Mouse (Mus musculus) frontal cortex, postnatal 36 days (tissue): ENCODE data around the gene Prex1.

Experiments used
- DNase-seq, 2 experiments: peaks; one replicate each; pipeline ENCODE4 v3.0.0; 2022; ENCODE audit warnings: low spot score in 2 of 2

The Prex1 gene

DNA sequence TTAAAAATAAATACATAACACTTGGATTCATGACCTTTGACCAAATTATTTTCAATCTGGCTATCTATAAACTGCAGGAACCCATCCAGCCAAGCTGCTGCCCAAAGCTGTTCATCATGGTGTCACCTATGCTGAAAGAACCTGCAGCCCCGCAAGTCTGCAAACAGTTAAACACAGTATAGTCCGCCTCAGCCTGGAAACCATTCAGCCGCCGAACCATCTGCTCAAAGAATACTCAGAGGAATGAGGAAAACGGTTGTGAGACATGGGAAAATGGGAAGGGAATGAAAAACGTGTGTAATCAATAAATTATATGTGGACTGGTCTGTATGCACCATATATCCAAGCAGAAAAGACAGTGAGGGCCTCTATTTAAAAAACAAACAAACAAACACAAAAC, 13.3 kb upstream of the Prex1 start:
- no peak for DNase-seq

DNA sequence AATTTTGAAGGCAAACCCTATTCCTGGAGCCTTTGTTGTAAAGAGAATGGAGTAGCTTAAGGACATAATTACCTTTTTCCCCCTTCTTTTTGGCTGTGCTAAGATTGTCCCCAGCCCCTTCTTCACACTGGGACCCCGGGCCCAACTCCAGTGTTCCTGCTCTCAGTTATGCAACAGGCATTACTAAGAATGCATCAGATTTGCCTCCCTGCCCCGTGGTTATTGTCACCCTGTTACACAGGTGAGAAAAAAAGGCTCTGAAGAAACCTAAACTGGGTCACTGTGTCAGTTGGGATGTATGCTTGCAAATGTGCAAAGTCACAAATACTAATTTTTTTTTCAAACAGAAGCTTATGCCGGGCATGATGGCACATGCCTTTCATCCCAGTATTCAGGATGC, 6.8 kb upstream of the Prex1 start:
- no peak for DNase-seq

DNA sequence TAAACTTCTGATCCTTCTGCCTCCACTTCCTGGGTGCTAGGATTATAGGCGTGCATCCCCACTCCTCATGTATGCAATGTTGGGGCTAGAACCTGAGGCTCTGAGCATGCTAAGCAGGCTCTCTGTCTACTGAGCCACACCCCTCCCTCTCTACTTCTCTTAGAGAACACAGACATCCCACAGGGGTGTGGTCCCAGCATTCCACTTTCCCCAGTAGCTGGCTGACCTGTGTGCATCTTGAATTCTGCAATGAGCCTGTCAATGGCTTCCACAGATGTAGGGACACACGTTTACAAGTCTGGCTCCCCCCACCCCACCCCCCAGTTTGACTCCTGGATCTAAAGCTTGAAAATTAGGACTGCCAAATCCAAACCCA, 6.3 kb upstream of the Prex1 start:
- no peak for DNase-seq

DNA sequence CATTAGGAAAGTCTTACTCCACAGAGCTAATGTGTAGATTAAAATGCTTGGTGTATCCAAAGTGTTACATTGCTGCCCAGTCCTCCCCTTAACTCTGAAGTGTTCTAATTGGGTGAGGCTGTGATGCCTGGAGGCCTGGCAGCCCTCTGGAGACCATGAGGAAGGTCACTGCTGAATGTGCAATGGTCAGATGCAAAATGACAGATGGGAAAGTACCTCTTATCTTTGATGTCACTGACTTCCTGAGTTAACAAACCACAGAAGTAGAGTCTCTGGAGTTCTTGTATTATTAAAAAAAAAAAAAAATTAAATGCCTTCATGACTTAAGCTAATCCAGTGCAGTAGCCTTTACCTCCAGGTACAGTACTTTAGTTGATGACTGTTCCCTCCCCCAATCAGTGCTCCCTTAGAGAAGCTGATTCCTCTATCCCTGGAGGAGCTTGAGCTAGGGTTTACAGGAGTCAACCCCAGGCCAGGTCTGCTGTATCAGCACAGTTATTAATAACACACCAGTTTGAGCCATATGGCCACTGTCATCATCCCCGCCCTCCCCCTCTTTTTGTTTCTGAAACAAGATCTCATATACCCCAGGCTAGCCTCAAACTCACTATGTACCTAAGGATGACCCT, 5.8 kb upstream of the Prex1 start:
- no peak for DNase-seq

DNA sequence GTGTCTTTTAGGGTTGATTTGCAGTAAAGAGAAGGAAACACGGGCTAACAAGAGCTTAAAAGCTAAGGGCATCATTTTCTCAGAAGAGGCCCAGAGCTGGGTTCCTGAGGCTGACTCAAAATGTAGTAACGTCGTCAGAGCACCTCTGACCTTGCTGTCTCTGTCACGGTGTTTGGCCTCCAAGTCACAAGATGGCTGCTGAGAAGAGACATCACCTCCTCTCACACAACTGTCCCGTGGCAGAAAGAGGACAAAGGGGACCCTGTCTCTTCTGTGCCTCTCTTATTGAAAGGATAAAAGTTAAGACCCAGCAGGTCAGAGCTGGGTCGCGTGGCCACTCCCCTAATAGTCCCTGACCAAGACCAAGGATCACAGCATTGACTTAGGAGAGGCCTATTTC, 2.4 kb upstream of the Prex1 start:
- no peak for DNase-seq

DNA sequence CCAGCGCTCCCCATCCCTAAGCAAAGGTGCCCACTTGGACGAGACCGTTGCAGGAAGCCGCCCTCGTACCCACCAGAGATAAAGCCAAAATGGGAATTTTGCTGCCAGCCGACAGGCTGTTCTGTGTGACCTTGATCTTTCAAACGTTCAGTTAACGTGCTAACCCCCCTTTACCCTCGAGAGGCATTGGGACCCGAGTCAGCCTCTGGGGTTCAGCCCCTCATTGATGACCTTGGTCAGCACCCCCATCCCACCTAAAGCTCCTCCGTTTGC, 731 bp upstream of the Prex1 start:
- no peak for DNase-seq

DNA sequence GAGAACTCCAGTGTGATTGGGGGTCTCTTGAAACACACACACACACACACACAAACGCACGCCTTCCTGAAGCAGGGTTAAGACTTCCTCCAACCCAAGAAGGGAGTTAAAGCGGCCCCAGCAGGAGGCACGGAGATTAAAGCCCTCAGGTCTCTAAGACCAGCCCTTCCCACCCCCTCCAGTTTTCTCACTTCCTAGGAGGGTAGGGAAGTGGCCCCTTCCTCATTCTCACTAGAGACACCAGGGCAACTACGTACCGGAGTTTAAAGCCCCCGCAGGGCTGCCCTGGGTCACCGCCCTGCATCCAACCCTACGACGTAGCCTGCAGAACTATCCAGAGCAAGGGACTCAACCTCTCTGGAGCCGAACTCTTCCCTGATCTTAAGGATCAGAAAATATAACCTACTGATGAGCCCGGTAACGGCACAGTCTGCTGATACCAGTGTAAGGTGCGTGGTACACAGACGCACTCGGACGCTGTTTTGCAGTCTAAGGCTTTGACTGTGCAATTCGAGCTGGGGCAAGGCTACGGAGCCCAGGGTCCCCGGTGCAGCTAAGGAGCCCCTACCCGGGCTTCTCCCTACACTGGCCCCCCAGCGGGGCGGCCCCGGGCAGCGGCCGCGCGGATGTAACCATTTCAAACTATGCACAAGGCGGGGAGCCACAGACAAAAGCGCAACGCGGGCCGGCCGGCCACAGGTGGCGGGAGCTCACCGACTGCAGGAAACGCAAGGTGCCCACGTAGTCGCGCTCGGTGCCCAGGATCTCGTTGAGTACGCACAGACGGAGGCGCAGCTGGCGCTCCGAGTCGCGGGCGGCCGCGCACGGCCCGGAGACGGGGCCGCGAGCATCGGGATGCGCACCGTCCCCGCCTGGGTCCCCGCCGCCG, 587 bp downstream of the Prex1 start:
- DNase-seq = peak in 1 of 2 experiments; percentile 67

DNA sequence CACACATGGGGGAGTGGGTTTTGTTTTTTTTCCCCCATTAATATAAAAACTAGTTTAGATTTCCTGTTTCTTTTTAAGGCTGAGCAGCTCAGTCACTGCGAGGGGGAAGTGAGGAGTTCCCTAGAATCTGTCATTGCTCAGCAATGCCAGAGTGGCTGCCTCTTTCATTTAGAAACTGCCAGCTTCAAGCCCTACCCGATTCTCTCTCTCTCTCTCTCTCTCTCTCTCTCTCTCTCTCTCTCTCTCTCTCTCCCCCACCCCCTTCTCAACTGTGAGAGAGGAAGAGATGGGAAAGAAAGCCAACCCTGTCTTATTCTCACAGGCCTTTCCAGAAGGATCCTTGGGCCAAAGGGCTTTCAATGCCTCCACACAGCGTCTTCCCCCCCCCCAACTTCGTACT, 1.3 kb downstream of the Prex1 start:
- no peak for DNase-seq

DNA sequence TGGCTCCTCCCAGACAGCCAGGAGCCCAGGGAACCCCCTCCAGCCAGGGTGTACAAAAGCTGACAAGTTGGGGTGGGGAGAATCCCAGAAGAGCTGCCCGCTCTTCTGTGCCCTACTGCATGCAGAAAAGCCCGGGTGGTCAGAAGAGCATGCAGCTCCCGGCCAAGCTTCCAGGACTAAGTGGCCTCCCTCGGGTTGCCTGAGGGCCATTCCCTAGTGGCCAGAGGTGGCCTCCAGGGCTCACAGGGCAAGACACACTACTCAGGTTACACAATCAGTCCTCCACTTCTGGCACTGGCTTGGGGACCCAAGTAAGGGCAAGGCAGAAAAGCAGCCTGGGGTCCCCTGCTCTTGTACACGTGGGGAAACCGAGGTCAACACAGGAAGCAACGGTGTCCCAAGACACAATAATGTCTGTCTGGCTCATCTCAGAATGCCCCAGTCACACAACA, 1.9 kb downstream of the Prex1 start:
- DNase-seq = no peak

DNA sequence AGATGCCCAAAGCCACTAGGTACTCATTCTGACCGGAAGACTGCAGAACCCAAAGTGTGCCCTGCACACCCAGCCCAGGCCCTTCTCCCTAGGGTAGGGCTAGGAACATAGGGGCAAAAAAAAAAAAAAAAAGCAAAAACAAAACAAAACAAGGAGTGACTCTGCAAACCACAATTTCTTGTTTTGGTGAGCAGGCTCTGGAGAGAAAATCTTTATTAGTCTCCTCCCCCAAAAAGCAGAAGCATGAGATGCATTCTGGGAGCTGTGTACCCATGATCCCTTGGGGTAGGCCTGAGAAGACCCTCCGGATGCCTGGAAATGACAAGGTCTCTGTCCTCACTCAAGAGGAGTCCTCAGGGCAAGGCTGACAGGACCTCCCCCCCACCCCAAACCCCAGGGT, 3.7 kb downstream of the Prex1 start:
- no peak for DNase-seq

DNA sequence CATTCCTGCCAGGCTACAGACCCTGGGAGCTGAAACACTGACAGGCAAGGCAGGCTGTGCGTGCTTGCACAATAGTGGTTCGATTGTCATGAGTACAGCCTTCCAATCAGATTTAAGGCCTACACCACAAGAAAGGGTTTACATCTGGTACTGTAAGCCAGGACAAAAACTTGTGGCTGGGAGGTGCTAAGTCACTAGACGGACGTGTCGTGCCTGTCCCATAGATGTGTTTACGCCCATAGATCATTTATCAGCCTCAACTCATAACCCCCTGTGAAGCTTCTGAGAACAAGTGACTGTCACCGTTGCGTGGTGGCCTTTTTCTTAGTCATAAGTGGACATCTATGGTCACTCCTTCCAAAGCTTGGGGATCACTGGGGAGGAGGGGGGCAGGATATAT, 5.3 kb downstream of the Prex1 start:
- DNase-seq = no peak

DNA sequence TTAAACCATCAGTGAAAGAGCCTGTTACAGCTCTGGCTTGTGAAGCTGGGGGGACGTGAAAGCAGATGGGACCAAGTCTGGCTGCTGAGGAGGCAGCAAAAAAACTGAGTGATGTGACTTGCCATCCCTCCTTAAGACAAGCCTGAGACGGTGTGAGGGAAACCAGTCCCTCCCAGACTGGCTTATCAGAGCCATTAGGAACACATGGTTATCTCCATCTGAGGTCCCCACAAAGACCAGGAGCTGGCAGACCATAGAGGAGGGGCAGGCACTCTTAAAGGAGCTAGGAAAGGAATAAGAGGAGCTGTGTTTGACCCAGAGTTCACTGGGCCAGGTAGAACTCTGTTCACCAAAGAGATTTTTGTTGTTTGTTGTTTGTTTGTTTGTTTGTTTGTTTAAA, 7.1 kb downstream of the Prex1 start:
- no peak for DNase-seq

DNA sequence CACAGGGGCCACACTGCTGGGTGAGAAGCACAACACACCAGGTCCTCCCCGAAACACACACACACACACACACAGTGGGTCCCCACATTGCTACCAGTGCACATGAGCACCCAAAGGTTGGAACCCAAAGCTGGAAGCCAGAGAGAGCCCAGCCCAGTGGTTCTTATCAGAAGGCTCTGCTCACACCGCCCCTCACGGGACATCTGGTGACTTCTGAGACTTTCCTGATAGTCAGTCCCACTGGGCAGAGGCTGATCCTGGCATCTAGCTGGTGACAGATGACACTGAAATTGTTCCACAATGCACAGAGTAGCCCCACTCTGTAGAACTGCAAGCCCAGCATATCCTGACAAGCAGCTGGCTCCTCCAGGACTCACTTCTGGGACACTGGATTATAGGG, 10.1 kb downstream of the Prex1 start:
- no peak for DNase-seq

DNA sequence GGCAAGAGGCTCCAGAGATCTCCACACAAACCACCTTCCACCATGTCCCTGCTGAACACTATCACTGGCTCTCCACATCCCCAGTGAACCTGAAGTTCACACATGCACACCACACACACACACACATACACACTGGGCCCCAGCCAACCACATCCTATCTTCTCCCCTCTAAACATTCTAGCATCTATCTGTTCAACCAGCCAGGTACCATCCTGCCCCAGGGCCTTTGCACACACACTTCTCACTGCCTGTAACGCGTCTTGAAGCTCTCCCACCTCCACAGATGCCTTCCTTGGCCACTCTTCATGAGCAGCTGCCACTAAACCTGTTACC, 11.6 kb downstream of the Prex1 start:
- no peak for DNase-seq

DNA sequence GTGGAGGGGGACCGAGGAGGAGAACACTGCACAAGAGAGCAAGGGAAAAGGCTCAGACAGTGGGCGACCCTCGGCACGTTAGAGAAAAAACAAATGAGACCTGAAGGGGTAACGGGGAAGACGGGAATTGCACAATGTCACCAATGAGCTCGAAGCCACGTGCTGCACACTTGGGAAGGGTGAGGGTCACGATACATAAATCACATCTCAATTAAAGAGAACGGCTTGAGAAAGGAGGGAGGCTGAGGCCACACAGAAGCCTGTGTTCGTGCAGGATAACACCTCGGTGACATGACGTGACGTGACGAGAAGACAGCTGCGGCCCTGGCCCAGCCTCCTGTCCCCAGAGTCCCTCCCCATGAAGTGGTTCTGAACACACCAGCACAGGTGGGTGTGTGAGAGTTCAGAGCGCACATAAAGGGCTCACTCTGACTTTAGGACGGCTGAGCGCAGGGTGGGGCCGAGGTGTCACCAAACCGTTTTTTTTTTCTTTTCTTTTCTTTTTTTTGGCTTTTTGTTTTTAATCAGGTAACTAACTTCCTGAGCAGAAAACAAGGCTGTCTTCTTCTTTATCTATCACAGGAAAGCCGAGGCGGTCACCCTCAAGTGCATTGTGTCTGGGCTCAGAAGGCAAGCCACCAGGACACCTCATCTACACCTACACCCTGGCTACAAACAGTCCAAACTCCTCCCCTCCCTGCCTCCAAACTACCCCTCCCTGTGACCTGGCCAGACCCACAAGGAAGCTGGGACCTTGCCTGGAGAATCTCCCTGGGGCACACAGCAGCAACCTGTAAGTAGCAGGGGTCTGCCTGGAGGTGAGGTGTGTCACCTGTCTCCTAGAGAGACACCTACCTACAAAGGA, 12.2 kb downstream of the Prex1 start:
- no peak for DNase-seq

DNA sequence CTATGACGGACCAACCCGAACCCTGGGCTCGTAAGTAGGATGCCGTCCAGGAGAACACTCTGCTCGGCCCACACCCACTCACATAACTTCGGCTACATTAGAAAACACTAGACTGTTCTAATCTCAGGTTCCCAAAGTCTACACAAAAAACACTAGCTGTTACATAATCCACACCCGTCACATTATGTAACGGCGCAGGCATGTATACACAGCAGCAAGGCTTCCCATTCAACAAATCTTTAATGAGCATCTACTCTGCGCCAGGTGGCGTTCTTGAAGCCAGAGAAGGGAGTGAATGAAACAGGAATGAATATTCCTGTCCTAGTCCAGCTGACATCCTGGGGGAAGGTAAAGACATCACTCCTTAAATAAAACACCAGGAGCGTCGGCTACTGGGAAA, 12.9 kb downstream of the Prex1 start:
- DNase-seq = peak; percentile 61 to 74

DNA sequence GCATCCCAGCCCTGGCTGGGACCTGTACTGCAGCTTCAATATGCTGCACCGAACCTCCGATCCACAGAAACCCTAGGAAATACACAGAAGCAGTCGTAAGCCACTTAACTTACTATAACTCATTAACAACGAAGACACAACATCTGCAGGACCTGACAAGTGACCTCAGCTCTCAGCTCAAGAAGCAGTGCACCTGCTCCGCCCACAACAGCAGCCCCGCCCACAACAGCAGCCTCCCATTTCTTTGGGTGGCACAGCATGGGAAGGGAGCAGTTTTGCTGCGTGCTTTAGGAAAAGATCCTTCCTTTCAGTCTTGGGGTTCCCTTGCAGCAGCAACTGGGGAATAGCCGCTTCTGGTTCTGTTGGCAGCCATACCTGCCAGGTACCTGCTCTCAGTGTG, 13.5 kb downstream of the Prex1 start:
- DNase-seq = no peak

DNA sequence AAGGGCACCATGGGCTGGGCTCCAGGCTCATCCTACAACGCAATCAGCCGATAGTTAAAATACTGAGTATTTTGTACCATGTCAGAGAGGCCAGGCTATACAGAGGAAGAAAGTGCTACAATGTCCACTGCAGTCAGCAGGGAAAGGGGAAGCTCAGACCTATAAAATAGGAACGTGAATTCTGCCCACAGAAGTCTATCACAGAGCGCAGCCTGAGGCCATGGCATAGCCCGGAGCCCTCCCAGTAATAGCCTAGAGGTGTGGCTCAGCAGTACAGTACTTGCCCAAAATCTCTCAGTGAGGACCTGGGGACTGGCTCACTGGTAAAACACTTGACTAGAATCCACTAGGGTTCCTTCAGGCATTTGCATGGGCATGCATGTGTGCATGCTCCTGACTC, 14.1 kb downstream of the Prex1 start:
- no peak for DNase-seq

DNA sequence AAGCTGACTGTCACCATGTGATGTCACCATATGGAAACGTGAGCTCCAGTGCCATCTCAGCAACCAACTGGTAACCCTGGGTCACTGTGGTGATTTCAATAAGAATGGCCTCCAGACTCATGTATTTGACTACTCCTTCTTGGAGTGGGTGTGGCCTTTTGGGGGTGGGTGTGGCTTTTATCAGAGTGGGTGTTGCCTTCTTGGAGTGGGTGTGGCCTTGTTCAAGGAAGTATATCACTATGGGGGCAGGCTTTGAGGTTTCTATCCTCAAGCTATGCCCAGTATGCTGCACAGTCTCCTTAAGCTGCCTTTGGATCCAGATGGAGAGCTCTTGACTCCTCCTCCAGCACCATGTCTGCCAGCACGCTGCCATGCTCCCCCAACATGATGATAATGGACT, 19.0 kb downstream of the Prex1 start:
- DNase-seq = no peak

DNA sequence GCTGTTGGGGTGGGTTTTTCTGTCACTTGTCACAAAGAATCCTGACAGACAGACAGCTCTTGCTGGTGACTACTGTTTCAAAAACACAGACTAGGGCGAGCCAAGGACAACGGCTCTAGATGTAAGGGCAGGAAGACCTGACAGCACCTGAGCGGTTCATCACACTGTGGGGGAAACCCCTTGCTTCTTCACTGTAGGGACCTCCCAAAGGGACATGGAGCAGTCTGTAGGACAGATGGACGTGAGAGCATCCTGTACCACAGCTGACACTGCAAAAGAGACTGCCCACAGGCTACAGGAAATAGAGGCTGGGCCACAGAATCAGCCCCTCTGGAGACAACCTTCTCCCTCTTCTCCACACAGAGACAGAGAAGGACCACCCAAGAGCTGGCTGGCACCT, 20.2 kb downstream of the Prex1 start:
- no peak for DNase-seq

DNA sequence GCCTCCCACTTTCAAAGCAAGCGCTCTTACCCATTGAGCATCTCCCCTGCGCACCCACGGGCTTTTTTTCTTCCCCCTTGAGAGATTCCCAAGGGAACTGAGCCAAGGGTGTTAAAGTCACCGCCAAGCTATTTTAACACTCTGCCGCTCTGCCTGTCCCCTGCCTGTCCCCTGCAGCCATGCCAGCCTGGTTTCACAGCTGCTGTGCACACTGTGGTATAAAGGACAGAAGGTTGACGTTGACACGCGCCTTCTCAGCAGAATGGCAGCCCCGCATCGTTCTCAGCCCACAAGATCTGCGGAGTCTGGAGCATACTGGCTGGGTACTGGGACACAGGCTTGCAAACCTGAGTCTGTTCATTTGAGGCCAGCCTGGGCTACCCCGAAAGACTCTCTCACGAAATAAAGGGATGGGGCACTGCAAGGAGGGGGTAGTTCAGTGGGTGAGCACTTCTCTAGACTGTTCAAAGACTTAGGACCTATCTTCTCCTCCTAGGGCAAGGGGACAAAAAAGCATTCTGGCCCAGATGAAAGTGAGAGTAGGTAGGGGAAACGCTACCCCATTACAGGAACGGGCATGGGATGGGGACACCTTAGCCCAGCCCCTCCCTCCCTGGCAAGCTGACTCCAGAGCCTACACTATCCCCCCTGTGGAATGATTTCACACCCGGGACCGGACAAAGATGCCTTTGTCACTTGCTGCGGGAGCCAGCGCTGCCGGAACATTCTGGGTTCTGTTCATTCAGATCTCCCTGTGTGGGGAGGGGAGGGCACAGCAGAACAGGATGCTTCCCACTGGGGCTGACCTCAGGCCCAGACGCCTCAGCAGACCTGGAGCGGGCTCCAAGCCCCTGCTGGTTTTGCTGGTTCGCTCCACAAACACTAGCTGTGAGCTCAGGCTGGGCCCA, 21.8 kb downstream of the Prex1 start:
- DNase-seq = peak; percentile 49 to 58

DNA sequence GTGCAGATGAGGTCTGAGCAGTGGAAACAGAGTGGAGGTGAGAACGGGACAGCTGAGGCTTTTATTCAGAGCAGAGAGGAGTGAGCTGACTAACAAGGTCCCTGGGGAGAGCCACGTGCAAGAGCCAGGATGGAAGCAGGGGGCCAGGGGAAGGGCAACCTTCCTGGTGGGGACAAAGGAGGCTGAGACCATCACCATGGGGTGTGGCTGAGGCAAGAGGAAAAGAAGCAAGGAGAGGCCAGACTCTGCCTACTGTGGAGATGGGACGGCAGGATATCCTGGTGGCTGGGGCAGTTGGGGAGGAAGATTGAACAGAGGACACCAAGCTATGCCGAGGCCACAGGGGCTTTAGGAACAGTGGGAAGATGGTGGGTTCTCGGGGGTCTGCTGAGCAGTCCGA, 26.7 kb downstream of the Prex1 start:
- DNase-seq = no peak
